Mouse (Mus musculus) c-Kit-positive CD71-positive TER-119-negative erythroid progenitor cells, embryonic 14.5 days (primary cell): Measurements from ENCODE around the gene Myh3.

Source experiments
- DNase-seq: peaks from one replicate; pipeline ENCODE4 v3.0.0-alpha.2; 2013; ENCODE audit warnings: low read depth

The Myh3 gene

DNA sequence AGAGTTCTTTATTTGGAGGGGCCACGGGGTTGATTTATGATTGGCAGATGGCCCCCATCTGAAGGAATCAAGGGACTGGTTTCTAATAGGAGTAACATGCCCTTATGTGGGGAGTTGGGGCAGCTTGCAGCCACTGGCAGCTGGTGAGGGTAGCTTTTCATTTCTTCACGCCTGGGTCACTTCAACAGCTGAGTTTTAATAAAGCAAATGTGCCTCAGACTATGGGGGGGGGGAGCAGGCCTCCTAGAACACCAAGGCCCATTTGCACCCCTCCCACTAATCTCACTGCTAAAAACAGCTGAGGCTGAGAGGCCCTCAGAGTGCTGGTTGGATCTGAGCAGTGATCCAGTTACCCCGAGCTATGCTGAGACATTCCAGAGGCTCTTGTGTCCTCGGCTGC is 27.6 kb downstream of the Myh3 start:
- no peak for DNase-seq

GRCm38 (mm10) chr11:67106973-67107372 is 28.9 kb downstream of the Myh3 start:
- DNase-seq, result no peak

DNA sequence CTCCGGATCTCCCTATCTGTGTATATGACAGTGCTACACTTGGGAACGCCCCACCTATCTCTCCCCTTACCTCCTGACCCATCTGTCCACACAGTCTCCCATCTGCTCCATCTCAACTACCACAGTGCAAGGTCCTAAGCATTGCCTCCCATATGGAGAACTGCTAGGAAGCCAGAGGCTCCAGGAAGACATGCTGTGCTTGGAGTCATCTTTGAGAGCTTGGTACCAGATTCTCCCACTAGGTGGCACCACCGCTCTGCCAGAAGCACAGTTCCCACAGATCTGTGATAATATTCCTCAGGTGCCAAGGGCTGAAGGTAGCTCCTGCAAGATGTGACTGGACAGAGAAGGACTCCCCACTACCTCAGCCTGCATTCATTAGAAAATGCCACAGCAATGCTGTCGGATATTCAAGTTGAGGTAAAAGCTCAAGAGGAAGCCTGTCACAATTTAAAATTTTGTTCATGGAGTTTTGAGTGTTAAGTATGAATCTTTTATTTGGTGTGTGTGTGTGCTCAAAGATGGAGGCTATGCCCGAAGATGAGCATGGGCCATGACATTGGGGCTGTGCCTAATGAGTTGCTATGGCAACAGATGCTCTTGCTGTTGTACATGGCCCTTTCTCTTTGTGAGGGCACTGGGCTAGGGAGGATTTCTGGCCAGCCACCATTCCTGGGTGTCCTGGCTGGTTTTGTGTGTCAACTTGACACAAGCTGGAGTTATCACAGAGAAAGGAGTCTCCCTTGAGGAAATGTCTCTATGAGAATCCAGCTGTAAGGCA is 32.3 kb downstream of the Myh3 start:
- peak; percentile 10 for DNase-seq

DNA sequence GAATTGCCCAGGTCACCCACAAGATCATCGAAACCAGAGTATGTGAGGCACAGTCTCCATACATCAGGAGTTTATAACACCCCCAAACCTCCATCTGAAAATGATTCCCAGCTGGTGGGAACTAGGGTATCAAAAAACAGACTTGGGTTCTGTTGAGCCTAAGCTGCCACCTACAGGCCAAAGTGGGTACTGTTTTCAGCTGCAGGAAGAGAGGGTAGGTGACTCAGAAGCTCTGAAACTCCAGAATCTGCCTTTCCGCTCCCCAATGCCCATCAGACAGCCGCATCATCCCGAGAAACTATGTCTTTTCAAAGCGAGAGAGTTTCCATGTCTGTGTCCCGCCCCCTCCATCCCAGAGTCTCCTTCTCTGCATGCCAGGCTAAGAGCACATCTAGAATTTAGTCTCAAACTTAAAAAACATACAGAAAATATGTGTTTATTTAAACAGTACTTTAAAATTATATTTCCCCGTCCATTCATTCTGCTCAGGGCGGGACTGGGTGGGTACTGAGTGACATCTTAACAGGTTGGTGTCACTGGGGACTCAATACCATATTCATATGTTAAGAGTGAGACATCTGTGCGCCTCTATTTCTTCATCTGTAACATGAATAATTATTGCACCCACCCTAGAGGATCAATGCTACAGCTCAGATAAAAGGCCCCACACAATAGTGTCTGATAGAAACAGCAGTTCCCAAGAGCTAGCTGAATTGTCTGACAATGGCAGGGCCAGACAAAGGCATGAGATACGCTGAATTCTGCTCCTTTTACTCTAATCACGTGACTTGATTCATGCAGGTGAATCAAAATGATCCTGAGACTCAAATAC is 34.1 kb downstream of the Myh3 start:
- DNase-seq, result peak; percentile 45

DNA sequence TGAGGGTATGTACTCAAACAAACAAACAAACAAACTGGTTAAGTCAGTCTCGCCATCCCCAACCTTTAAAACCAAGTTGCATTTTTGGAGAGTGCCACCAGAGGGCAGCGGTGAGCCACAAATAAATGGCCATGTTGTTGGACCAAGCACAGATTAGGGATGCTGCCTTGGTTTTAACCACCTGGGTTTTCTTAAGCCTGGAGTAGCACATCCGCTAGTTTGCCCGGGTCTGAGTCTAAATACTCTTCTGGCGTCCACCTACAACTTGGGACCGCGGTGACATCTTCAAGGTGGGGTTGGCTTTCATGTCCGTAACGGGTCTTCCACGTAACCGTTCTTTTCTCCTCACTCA is 34.7 kb downstream of the Myh3 start:
- peak; percentile 49 for DNase-seq

DNA sequence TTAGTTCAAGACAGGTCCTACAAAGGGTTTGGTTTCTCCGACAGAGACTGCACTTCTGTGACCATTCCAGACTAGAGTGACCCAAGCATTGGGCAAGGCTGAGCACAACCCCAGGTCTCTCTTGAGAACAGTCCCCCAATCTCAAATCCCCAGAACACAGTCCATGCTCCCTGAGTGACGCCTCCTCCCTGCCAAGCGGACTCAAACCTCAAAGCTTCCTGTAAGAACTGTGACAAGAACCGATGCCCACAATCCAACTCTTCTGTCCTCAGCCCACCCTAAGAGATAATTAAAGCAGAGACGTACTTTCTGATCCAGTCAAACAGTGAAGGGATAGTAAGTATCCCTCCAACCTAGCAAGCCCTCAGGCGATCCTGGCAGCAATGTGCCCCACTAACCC is 35.3 kb downstream of the Myh3 start:
- no peak for DNase-seq

DNA sequence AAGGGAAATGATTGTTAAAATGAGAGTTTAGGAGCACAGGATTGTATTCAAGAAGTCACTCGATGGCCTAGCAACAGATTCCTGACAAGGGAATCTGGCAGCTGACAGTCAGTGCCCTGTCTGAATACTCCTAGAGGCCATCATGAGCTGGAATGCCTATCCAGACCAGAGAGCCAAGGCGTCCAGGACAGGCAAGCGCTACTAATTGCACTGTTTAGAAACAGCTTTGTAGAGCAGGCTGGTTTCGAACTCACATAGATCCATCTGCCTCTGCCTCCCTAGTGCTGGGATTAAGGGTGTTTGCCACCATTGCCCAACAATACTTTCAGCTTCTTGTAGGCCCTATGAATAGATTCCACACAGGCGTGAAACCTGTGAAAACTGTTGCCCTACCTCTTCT is 36.2 kb downstream of the Myh3 start:
- no peak for DNase-seq

DNA sequence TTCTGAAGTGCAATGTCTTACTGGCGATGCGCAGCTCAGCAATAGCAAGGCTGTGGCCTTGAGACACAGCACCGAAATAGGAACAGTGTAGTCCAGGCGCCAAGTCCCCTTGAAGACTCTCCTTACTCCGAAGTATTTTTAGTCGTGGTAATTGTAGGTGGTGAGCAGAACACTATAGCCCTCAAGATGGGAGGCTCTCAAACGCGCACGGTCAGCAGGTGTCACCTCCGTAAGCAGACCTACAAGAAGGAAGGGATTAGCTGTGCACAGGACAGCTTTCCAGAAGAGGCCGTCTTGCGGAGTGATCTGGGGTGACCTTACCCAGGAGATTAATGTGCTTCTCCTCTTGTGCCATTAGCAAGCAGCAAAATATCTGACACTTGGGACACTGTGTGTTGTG is 36.8 kb downstream of the Myh3 start:
- DNase-seq, result no peak

- no peak for DNase-seq
These were observed 38.6 kb downstream of the Myh3 start for GRCm38 (mm10) chr11:67116725-67117124.

- no peak for DNase-seq
These were observed 41.5 kb downstream of the Myh3 start for GRCm38 (mm10) chr11:67119539-67120070.

- no peak for DNase-seq
These were observed 42.7 kb downstream of the Myh3 start for GRCm38 (mm10) chr11:67120697-67121294.

GRCm38 (mm10) chr11:67124943-67125342 is 46.8 kb downstream of the Myh3 start:
- DNase-seq, result no peak

DNA sequence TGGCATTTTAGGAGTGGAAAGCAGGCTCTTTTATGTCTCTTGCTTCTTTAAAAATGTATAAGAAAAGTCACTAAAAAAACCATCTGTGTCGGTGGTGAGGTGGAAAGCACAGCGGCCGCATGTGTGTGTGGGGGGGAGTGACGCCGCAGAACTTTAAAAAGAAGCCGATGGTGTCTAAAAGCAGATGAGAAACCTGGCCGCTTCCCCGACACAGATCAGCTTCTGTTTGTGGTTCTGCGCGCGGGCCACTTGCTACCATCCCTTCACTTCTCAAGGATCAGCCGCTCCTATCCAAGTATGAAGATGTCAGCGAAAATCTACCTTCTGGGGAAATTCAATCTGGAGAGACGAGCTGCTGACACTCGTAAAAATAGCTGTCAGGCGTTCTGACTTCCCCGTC is 47.3 kb downstream of the Myh3 start:
- no peak for DNase-seq

- no peak for DNase-seq
These were observed 55.4 kb downstream of the Myh3 start for GRCm38 (mm10) chr11:67133526-67133925.

- no peak for DNase-seq
These were observed 56.6 kb downstream of the Myh3 start for GRCm38 (mm10) chr11:67134654-67135053.

DNA sequence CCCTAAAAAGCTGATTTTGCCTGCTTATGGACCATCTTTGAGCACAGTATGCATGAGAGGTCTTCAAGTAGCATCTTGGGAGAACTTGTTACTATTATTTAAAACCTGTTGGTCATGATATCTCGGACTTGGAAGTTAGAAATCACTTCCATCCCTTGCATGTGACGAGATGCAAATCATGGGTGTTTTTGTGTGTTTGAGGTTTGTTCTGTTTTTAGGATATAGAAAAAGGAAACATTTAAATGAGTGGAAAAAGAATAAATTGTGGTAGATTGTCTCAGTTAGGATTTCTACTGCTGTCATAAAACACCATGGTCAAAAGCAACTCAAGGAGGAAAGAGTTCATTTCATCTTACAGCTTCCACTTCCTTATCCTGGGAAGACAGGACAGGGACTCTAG is 57.4 kb downstream of the Myh3 start:
- no peak for DNase-seq

DNA sequence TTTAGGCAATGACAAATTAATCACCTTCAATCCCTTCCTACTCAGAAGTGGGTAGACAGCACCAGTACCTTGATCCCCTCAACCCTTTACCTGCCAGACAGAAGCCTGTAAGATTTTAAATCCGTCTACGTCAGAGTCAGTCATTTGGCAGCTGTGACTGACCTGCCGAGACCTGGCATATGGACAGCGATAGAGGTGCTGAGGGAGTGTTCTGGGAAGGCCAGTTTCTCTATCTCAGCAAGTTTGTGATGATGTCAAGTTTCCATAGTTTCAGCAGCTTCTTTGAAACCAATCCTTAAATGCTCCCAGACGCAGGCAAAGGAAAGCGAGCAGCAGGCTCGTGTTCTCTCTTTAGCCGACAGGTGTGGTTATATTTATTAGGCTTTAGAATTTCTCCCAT is 61.5 kb downstream of the Myh3 start:
- no peak for DNase-seq

DNA sequence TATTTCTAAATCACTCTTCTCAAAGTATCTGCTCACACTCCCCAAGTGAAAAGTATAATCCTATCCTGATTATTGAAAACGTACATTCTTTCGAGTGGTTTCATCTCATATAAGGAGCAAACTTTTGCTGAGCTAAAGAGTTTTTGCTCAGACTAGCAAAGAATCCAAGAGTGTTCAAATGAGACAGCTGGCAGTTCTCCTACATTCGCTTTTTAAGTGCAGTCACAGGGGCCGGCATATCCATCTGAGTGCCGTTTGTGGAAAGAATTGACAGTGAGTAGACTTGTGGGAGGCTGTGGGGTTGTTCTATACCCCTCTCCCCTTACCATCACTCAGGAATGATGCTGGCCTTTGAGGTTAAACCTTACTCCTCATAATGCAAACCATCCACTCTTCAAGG is 62.1 kb downstream of the Myh3 start:
- no peak for DNase-seq

DNA sequence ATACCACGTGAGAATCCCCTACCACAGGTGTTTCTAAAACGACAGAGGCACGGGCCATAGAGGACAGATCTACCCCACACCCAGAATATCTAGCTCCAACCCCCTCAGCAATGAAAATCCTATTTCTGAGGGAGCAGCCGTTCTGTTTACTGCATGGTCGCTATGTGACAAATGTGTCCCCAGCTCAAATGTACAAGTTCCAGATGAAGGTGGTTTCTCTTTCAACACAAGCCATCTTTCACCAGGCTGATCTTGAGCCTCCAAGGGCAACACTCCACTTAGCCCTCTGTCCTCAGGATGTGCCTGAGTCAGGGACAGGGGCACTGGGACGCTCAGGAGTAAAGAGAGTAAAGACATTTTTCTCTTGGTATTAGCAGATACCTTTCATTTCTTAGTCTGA is 62.9 kb downstream of the Myh3 start:
- no peak for DNase-seq

DNA sequence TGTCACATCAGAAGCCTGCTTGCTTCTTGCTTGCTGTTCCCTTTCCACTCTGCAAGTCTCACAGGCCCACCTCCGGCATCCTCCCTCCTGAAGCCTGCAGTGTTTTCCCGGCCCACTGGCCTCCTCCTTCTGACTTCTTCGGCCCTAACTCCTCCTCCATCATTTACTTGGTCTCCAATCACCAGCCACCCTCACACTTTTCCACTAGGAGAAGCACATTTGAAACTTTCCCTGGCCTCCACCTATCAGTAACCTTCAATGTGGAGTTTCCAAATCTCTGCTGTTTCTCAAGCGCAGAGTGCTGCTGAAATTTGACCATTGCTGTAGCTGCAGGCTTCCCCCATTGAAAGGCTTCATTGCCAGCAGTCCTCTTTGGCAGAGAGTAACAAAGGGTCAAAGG is 63.9 kb downstream of the Myh3 start:
- DNase-seq, result no peak

DNA sequence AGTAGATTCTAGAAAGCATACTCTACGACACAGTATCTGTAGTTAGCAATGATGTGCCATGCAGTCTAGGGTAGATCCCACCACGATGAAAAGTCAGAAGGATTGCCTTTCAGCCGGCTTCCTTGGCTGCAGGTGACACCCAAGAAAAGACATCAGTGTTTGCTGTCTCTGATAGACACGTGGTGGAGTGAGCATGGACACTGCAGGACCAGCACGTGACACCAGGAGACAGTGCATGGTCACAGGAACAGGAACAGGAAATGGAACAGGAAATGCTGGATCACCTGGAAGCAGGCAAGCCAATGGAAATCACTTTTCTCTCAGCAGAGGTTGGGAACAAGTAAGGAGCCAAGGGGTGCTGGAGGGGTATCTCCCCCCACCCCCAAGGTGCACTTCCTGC is 65.0 kb downstream of the Myh3 start:
- no peak for DNase-seq

- DNase-seq, result no peak
These were observed 65.9 kb downstream of the Myh3 start for GRCm38 (mm10) chr11:67143863-67144498.
